In the genomic region with DNA sequence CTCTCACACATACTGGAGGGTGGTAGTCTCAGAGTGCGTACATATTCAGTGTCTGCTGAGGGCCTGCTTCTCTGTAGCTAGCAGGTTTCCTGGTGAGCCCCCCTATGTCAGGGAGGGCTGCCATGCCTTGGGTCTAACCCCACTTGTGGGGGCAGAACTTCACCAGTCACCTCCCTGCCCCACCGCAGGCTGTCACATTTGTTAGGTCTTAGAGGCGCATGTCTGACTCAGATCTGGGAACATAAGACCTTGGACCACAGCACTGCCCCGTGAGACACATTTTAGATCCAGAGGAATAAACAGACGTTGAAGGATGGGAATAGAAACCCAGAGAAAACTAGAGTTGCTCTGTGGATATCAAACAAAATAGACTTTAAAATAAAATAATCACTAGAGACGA, we compare ENCODE assay signal across 20 mouse cellular contexts. TPM values are rescaled to one million over a fixed set of nuclear protein-coding genes. Genes with fewer than 3 reads are reported as not detected.
DNase-seq lines count a peak whose midpoint lies in the region; ATAC-seq and TF ChIP-seq lines count a peak whose summit lies in the region.
"Had no signal": no experiment of that assay in that cellular context is flagged by ENCODE, and none has a peak within 500 bp of the region (broad histone marks: within the 10 kb centered on the region; RNA-seq: fewer than 3 reads in every experiment).

No protein-coding gene starts in this region.

- peaks cover 9% of the 10 kb centered on the region; the same call in 1 of the 2 replicates for H3K4me1 ChIP-seq in forebrain, postnatal 0 days (ENCODE audit: insufficient read depth)
- peaks cover 3% of the 10 kb centered on the region for H3K4me1 ChIP-seq in forebrain, embryonic 14.5 days (ENCODE audit: control insufficient read depth, insufficient read depth, low read length)
- H3K4me1 ChIP-seq: embryonic facial prominence, embryonic 12.5 days had no signal

- no peak overlapping the region for H3K4me2 ChIP-seq in forebrain, postnatal 0 days (ENCODE audit: low read depth)
- no peak overlapping the region for H3K4me2 ChIP-seq in forebrain, embryonic 14.5 days (ENCODE audit: low read length)
- H3K4me2 ChIP-seq: embryonic facial prominence, embryonic 12.5 days; forebrain, embryonic 13.5 days had no signal

- peak; percentile 28 for DNase-seq in adrenal gland, adult 2 months
- DNase-seq in adrenal gland, adult 18-20 months (ENCODE audit: low spot score in 2 of 2): no peak
- DNase-seq in forebrain, postnatal 0 days: no peak
- no peak for DNase-seq in forebrain, embryonic 14.5 days (ENCODE audit: low spot score)
- DNase-seq in cerebellum, postnatal 4 days (ENCODE audit: low spot score in 2 of 2): no peak
- DNase-seq: adrenal gland, adult 8-10 months; adrenal gland, postnatal 25 days; cerebellum, adult 11 months; cerebellum, adult 18-20 months; cerebellum, adult 8-10 months; cerebellum, adult 9-11 months; cerebellum, postnatal 36 days had no signal

- WGBS in forebrain, postnatal 0 days: 76% methylated on average over 6 of the region's 6 CpGs
- WGBS in forebrain, embryonic 14.5 days: 85% methylated on average over 6 of the region's 6 CpGs

- TF ChIP-seq CTCF in forebrain, postnatal 0 days (IDR thresholded peaks at IDR 0.05; ENCODE audit: low read depth): no peak

- H3K9me3 ChIP-seq in forebrain, postnatal 0 days (ENCODE audit: low read length): no peaks in the 10 kb centered on the region
- no peaks in the 10 kb centered on the region for H3K9me3 ChIP-seq in forebrain, embryonic 14.5 days (replicated peaks; ENCODE audit: control insufficient read depth, low read length)
- H3K9me3 ChIP-seq: embryonic facial prominence, embryonic 10.5 days; embryonic facial prominence, embryonic 12.5 days; forebrain, embryonic 13.5 days had no signal

- H3K4me3 ChIP-seq in forebrain, postnatal 0 days (ENCODE audit: low read depth, low read length): no peak overlapping the region
- H3K4me3 ChIP-seq in forebrain, embryonic 14.5 days (ENCODE audit: low read depth, low read length): no peak overlapping the region
- H3K4me3 ChIP-seq: embryonic facial prominence, embryonic 10.5 days; embryonic facial prominence, embryonic 12.5 days; forebrain, embryonic 13.5 days had no signal

- 0 out of 2 replicates have a peak overlapping the region, but pooled peaks have one; percentile 15 for H3K27ac ChIP-seq in forebrain, postnatal 0 days (ENCODE audit: low read depth, low read length)
- no peak overlapping the region for H3K27ac ChIP-seq in forebrain, embryonic 14.5 days (ENCODE audit: low read depth, low read length)
- H3K27ac ChIP-seq: embryonic facial prominence, embryonic 10.5 days; embryonic facial prominence, embryonic 12.5 days; forebrain, embryonic 13.5 days had no signal

- no peaks in the 10 kb centered on the region for H3K27me3 ChIP-seq in forebrain, postnatal 0 days (ENCODE audit: insufficient read depth, low read length)
- H3K27me3 ChIP-seq in forebrain, embryonic 14.5 days (replicated peaks; ENCODE audit: control insufficient read depth, insufficient read depth, low read length): no peaks in the 10 kb centered on the region
- H3K27me3 ChIP-seq: embryonic facial prominence, embryonic 12.5 days had no signal

- peaks cover 3% of the 10 kb centered on the region; the same call in 1 of the 2 replicates for H3K36me3 ChIP-seq in forebrain, postnatal 0 days (ENCODE audit: insufficient read depth)
- H3K36me3 ChIP-seq in forebrain, embryonic 14.5 days (ENCODE audit: control insufficient read depth, insufficient read depth, low read length): no peaks in the 10 kb centered on the region
- H3K36me3 ChIP-seq: embryonic facial prominence, embryonic 10.5 days; embryonic facial prominence, embryonic 12.5 days had no signal

- no peak for ATAC-seq in forebrain, postnatal 0 days
- no peak for ATAC-seq in forebrain, embryonic 14.5 days
- ATAC-seq: forebrain, embryonic 13.5 days; forebrain, embryonic 16.5 days had no signal

- H3K9ac ChIP-seq in forebrain, postnatal 0 days: no peak overlapping the region
- no peak overlapping the region for H3K9ac ChIP-seq in forebrain, embryonic 14.5 days (ENCODE audit: low read length)
- H3K9ac ChIP-seq: embryonic facial prominence, embryonic 12.5 days; forebrain, embryonic 13.5 days had no signal

RNA-seq across cellular contexts. Expression of a gene that starts 45.3 kb away (rescaled TPM):
- under 1 TPM; 0.23 to 0.52 TPM for total RNA-seq in adrenal gland, adult 2 months (2021)
- 0.03 and 0.68 TPM in 2 replicates for polyA plus RNA-seq in adrenal gland, adult 2 months (2012; rRNA removed)
- total RNA-seq in adrenal gland, adult 18-20 months (2021): under 1 TPM; 0.40 to 0.51 TPM
- 22.1 and 26.4 TPM in 2 replicates for total RNA-seq in forebrain, postnatal 0 days (2014; rRNA removed)
- polyA plus RNA-seq in forebrain, postnatal 0 days (2015; fragmentation: Nextera tagmentation; extraction: Ambion mirVana): 1.1 and 1.4 TPM in 2 replicates
- 1.1 and 1.5 TPM in 2 replicates for polyA plus RNA-seq in forebrain, embryonic 14.5 days (2014; fragmentation: Nextera tagmentation; extraction: Ambion mirVana)
- total RNA-seq: ES-E14; gastrocnemius, adult 18-20 months; MEL had no signal
- polyA plus RNA-seq: C2C12; embryonic facial prominence, embryonic 10.5 days; embryonic facial prominence, embryonic 12.5 days had no signal

RNA-seq across cellular contexts. Expression of a gene that starts 50.9 kb away (rescaled TPM):
- 100 to 1,000 TPM in 1 of 2 experiments, 10 to 100 TPM in 1; 32.6 to 122 TPM for total RNA-seq in adrenal gland, adult 2 months (2021)
- polyA plus RNA-seq in adrenal gland, adult 2 months (2012; rRNA removed): 39.2 and 91.2 TPM in 2 replicates
- total RNA-seq in adrenal gland, adult 18-20 months (2021): 100 to 1,000 TPM in 1 of 2 experiments, 10 to 100 TPM in 1; 28.0 to 133 TPM
- 9.6 and 12.9 TPM in 2 replicates for total RNA-seq in forebrain, postnatal 0 days (2014; rRNA removed)
- polyA plus RNA-seq in forebrain, postnatal 0 days (2015; fragmentation: Nextera tagmentation; extraction: Ambion mirVana): 10.3 and 16.9 TPM in 2 replicates
- 3.7 and 6.3 TPM in 2 replicates for polyA plus RNA-seq in forebrain, embryonic 14.5 days (2014; fragmentation: Nextera tagmentation; extraction: Ambion mirVana)
- total RNA-seq: MEL had no signal

Comparison
In these comparisons a context has a peak if more than half of its experiments do, and no peak if none do; other contexts are left out.
1. RNA of a gene that starts 45.3 kb away (total RNA-seq): 22.1 to 26.4 TPM in forebrain, postnatal 0 days; 0.23 to 0.52 TPM in adrenal gland, adult 2 months and 0.40 to 0.51 TPM in adrenal gland, adult 18-20 months; every median in the first group is over 10 times any median in the second.